Mouse (Mus musculus): ENCODE results near the gene Dctpp1. TPM values are rescaled to one million over a fixed set of nuclear protein-coding genes. Genes with fewer than 3 reads are reported as not detected.

Dctpp1 gene
- polyA plus RNA-seq, 1 experiment from 2014 or later: 181 TPM

GRCm38 (mm10) chr7:127210266-127210665 lies 50.2 kb downstream of the Dctpp1 start:
- DNase-seq (ENCODE audit: low spot score): peak; percentile 50

- no peak for DNase-seq (ENCODE audit: low spot score)
Measured at GRCm38 (mm10) chr7:127209851-127210250, 50.7 kb downstream of the Dctpp1 start.

GRCm38 (mm10) chr7:127208553-127209438 lies 51.7 kb downstream of the Dctpp1 start, which contains the start of gene Mylpf:
Gene Mylpf, plus strand, starts transcription at chr7:127208890.
- peak; percentile 97 for DNase-seq (ENCODE audit: low spot score)

- no peak for DNase-seq (ENCODE audit: low spot score)
Measured at GRCm38 (mm10) chr7:127208295-127208552, 52.3 kb downstream of the Dctpp1 start, which contains the start of gene Tbc1d10b. Gene Tbc1d10b, minus strand, starts transcription at chr7:127208468.

- DNase-seq (ENCODE audit: low spot score): peak; percentile 43
Measured at GRCm38 (mm10) chr7:127207374-127208294, 52.9 kb downstream of the Dctpp1 start.

Other genes with a start within 250 kb of the Dctpp1 start
- gene Mvp, start 246.1 kb downstream of the Dctpp1 start, polyA plus RNA-seq (2015; fragmentation: Nextera tagmentation; extraction: Ambion mirVana): 29.8 and 32.5 TPM in 2 replicates
- gene Pagr1b, start 244.2 kb downstream of the Dctpp1 start, polyA plus RNA-seq (2015; fragmentation: Nextera tagmentation; extraction: Ambion mirVana): 0.60 and 1.2 TPM in 2 replicates
- 51.8 and 100 TPM in 2 replicates for gene Pagr1a, start 243.4 kb downstream of the Dctpp1 start, polyA plus RNA-seq (2015; fragmentation: Nextera tagmentation; extraction: Ambion mirVana)
- gene Gm42742, start 239.6 kb downstream of the Dctpp1 start, polyA plus RNA-seq (2015; fragmentation: Nextera tagmentation; extraction: Ambion mirVana): 57.8 and 80.0 TPM in 2 replicates
- gene Prrt2, start 239.5 kb downstream of the Dctpp1 start, polyA plus RNA-seq (2015; fragmentation: Nextera tagmentation; extraction: Ambion mirVana): 0.57 and 0.69 TPM in 2 replicates
- gene Maz, start 233.7 kb downstream of the Dctpp1 start, polyA plus RNA-seq (2015; fragmentation: Nextera tagmentation; extraction: Ambion mirVana): 111 and 132 TPM in 2 replicates
- 117 and 133 TPM in 2 replicates for gene Kif22, start 218.2 kb downstream of the Dctpp1 start, polyA plus RNA-seq (2015; fragmentation: Nextera tagmentation; extraction: Ambion mirVana)
- gene Zg16, start 173.4 kb downstream of the Dctpp1 start, polyA plus RNA-seq (2015; fragmentation: Nextera tagmentation; extraction: Ambion mirVana): 2.4 and 2.7 TPM in 2 replicates
- 154 and 165 TPM in 2 replicates for gene AI467606, start 169.3 kb downstream of the Dctpp1 start, polyA plus RNA-seq (2015; fragmentation: Nextera tagmentation; extraction: Ambion mirVana)
- gene Qprt, start 138.5 kb downstream of the Dctpp1 start, polyA plus RNA-seq (2015; fragmentation: Nextera tagmentation; extraction: Ambion mirVana): 0.99 and 1.4 TPM in 2 replicates
- gene Spn, start 122.9 kb downstream of the Dctpp1 start, polyA plus RNA-seq (2015; fragmentation: Nextera tagmentation; extraction: Ambion mirVana): 26.6 and 26.7 TPM in 2 replicates
- gene Cd2bp2, start 64.7 kb downstream of the Dctpp1 start, polyA plus RNA-seq (2015; fragmentation: Nextera tagmentation; extraction: Ambion mirVana): 59.5 and 62.0 TPM in 2 replicates
- 20.5 and 27.4 TPM in 2 replicates for gene Tbc1d10b, start 52.2 kb downstream of the Dctpp1 start, polyA plus RNA-seq (2015; fragmentation: Nextera tagmentation; extraction: Ambion mirVana)
- 67.7 and 68.9 TPM in 2 replicates for gene Mylpf, start 51.8 kb downstream of the Dctpp1 start, polyA plus RNA-seq (2015; fragmentation: Nextera tagmentation; extraction: Ambion mirVana)
- 25.4 and 29.7 TPM in 2 replicates for gene Zfp553, start 27.6 kb downstream of the Dctpp1 start, polyA plus RNA-seq (2015; fragmentation: Nextera tagmentation; extraction: Ambion mirVana)
- 638 and 684 TPM in 2 replicates for gene Sept1, start 27.6 kb downstream of the Dctpp1 start, polyA plus RNA-seq (2015; fragmentation: Nextera tagmentation; extraction: Ambion mirVana)
- 34.7 and 37.0 TPM in 2 replicates for gene Zfp771, start 16.4 kb downstream of the Dctpp1 start, polyA plus RNA-seq (2015; fragmentation: Nextera tagmentation; extraction: Ambion mirVana)
- gene Sephs2, start 13.3 kb upstream of the Dctpp1 start, polyA plus RNA-seq (2015; fragmentation: Nextera tagmentation; extraction: Ambion mirVana): 146 and 151 TPM in 2 replicates
- gene Itgal, start 35.6 kb upstream of the Dctpp1 start, polyA plus RNA-seq (2015; fragmentation: Nextera tagmentation; extraction: Ambion mirVana): 81.6 and 96.5 TPM in 2 replicates
- 2.5 TPM in 2 replicates for gene Zfp768, start 84.9 kb upstream of the Dctpp1 start, polyA plus RNA-seq (2015; fragmentation: Nextera tagmentation; extraction: Ambion mirVana)
- gene Zfp747, start 115.3 kb upstream of the Dctpp1 start, polyA plus RNA-seq (2015; fragmentation: Nextera tagmentation; extraction: Ambion mirVana): 7.3 and 8.0 TPM in 2 replicates
- gene 9130019O22Rik, start 126.5 kb upstream of the Dctpp1 start, polyA plus RNA-seq (2015; fragmentation: Nextera tagmentation; extraction: Ambion mirVana): 4.8 and 6.0 TPM in 2 replicates
- gene E430018J23Rik, start 132.9 kb upstream of the Dctpp1 start, polyA plus RNA-seq (2015; fragmentation: Nextera tagmentation; extraction: Ambion mirVana): 4.4 and 4.9 TPM in 2 replicates
- 6.8 and 7.0 TPM in 2 replicates for gene Zfp764, start 146.1 kb upstream of the Dctpp1 start, polyA plus RNA-seq (2015; fragmentation: Nextera tagmentation; extraction: Ambion mirVana)
- 26.2 and 28.0 TPM in 2 replicates for gene Zfp688, start 161.4 kb upstream of the Dctpp1 start, polyA plus RNA-seq (2015; fragmentation: Nextera tagmentation; extraction: Ambion mirVana)
- gene Zfp689, start 188.4 kb upstream of the Dctpp1 start, polyA plus RNA-seq (2015; fragmentation: Nextera tagmentation; extraction: Ambion mirVana): 4.3 and 4.7 TPM in 2 replicates
- gene Prr14, start 198.9 kb upstream of the Dctpp1 start, polyA plus RNA-seq (2015; fragmentation: Nextera tagmentation; extraction: Ambion mirVana): 51.0 and 54.6 TPM in 2 replicates
- gene Fbrs, start 218.5 kb upstream of the Dctpp1 start, polyA plus RNA-seq (2015; fragmentation: Nextera tagmentation; extraction: Ambion mirVana): 14.6 and 20.0 TPM in 2 replicates

Measured in thymus, postnatal 0 days (tissue).